Mouse (Mus musculus) gonadal fat pad, adult 2 months (tissue): ENCODE results near the gene Lrrc8c. TPM values are rescaled to one million over a fixed set of nuclear protein-coding genes. Genes with fewer than 3 reads are reported as not detected.

Experiments
- DNase-seq: peaks from one replicate; pipeline ENCODE4 v3.0.0-alpha.2; 2012; ENCODE audit warnings: low read depth
- polyA plus RNA-seq: library from polyadenylated mRNA; depleted of rRNA; stranded (reverse); fragments of >200 nt; gene quantifications from 2 replicates; pipeline ENCODE4 v1.2.3, GENCODE M21; 2012

The Lrrc8c gene
- polyA plus RNA-seq, 1 experiment = 34.6 TPM

DNA sequence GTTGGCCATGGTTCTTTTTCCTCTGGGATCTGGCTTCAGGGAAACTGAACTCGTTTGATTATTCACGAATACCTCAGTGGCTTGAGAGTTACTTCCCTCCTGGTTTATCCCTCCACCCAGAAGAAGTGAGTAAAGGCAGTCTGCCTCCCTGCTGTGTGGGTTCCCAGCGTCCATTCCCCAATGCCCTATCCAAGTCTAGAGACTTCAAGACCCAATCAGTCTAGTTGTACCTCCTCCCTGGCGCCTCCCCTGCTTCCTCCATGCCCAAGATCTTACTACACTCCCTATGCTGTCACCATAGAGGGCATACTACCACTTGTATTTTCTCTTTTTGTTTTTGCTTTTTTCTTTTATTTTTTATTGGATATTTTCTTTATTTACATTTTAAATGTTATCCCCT lies 80.1 kb downstream of the Lrrc8c start:
- DNase-seq = no peak

DNA sequence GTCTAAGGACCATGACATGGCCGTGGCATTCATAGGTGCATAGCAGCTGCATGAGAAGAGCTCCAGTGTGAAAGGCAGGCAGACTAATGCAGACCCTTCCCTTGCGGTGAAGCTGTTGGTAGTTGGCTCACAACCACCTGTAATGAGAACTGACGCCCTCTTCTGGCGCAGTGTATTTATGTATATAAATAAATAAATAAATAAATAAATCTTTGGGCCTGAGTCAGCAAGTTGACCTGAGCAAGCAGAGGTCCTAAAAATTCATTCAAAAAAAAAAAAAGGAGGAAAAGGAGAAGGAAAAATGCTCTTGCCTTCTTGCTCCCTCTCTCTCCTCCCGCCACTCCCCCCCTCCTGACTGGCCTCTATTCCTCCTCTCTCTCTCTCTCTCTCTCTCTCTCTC lies 81.8 kb downstream of the Lrrc8c start:
- DNase-seq = no peak

DNA sequence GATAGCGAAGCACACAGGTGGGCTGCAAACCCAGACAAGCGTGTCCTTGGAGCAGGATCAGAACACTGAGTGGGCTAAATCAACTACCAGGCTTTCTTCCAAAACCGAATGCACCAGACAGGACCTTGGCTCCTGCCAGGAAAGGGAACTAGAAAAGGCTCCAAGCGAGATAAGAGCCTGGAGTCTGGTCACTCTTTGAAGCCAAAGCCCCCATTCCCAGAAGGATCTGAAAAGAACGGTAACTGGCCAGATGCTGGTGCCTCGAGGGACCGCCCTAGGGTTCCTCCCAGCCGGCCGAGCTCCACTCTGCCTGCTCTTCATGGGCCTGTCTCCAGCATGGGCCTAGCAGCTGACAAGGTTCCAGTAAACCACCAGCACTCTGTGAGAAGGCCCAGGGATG lies 83.4 kb downstream of the Lrrc8c start:
- no peak for DNase-seq

DNA sequence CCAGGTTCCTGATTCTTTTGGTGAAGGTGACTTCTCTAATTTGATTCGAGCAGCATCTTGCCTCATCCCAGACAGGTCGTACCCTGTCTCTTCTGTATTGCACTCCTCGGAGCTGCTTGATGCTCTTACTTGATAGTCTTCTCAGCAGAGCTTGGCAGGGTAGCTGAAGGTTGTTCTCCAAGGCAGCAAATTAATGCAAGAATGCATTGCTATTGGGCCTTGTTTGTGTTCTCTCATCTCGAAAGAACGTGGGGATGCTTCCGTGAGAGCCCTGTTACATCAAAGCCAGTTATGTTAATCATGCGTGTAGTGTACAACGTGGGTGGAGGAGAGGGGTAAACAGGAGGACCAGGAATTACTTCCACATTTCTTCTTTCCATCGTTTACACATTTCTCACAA lies 86.5 kb downstream of the Lrrc8c start:
- DNase-seq = no peak

GRCm38 (mm10) chr5:105609683-105610082 lies 90.5 kb downstream of the Lrrc8c start:
- DNase-seq = no peak

GRCm38 (mm10) chr5:105613002-105613401 lies 93.8 kb downstream of the Lrrc8c start:
- no peak for DNase-seq

- no peak for DNase-seq
Observed at GRCm38 (mm10) chr5:105614000-105614399, 94.8 kb downstream of the Lrrc8c start.

- DNase-seq = no peak
Observed at GRCm38 (mm10) chr5:105614682-105615434, 95.7 kb downstream of the Lrrc8c start.

DNA sequence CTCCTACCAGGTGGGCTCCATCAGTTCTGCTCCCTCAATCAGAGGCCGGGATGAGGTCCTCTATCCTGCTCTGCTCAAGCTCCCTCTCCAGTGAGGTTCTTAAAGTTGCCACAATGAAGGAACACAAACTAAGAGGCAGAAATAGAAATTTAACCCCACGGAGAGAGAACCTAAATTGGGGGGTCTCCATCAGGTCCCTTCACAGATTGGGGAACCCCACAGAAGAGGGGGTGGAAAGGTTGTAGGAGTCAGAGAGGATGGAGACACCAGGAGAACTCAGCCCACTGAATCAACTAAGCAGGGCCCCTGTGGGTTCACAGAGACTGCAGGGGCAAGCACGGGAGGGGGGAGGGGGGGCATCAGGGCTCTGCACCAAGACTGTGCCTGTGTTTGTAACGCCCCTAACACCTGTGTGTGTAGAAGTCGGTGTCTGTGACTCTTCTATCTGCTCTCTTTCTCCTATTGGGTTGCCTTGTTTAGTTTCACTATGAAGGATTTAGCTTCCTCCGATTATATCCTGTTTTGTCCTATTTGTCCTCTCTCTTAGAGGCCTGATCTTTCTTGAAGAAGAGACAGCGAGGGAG lies 96.8 kb downstream of the Lrrc8c start:
- DNase-seq = no peak

- DNase-seq = no peak
Observed at GRCm38 (mm10) chr5:105616538-105616937, 97.3 kb downstream of the Lrrc8c start.

- DNase-seq = no peak
Observed at GRCm38 (mm10) chr5:105618510-105618909, 99.3 kb downstream of the Lrrc8c start.

GRCm38 (mm10) chr5:105619666-105620065 lies 100.5 kb downstream of the Lrrc8c start:
- no peak for DNase-seq

- DNase-seq = no peak
Observed at GRCm38 (mm10) chr5:105620505-105621116, 101.4 kb downstream of the Lrrc8c start.

GRCm38 (mm10) chr5:105623074-105623713 lies 104.0 kb downstream of the Lrrc8c start:
- no peak for DNase-seq

- no peak for DNase-seq
Observed at GRCm38 (mm10) chr5:105624257-105624656, 105.1 kb downstream of the Lrrc8c start.

DNA sequence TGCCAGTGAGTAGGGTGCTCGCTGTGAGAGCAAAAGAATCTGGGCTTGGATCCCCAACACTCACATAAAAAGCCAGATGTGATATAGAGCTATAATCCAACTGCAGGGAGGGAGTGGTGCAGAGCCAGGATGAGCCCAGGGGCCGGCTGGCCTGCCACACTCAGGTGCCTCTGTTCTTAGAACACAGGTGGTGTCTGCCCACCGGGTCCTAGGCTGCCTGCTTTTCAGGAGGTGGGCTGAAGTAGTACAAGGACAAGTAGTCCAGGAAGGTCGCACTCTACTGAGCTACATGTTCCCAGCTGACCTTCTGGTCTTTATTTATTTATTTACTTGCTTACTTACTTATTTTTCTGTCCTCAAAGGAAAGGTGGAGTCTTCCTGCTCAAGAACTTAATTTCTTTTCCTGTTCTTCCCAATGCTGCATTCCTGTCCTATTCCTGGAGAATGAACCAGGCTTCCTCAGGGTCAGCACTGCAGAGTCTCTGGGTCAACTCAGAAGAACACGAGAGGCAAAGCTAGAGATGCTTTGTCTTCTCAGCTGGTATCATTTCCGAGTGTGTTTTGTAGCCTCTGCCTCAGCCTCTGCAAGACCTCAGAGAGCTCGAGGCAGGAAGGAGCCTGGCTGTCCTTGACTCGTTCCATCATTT lies 106.4 kb downstream of the Lrrc8c start:
- no peak for DNase-seq

DNA sequence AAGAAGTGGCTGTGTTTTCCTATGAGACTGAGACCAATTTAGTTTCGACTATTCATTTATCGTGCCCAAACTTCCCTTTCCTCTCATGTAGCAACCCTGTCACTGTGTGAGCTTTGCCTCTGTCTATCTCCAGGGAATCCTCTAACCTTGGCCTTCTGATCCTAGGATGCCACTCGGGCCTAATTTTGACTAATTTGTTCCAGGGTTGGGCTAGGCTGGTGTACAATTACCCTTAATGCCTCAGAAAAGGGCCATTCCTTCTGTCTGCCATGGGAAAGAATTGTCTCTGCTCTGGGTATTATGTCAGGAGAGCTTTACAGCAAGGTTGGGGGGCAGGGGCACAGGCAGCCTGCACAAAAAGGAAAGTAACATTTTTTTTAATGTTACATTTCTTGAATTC lies 107.2 kb downstream of the Lrrc8c start:
- no peak for DNase-seq

DNA sequence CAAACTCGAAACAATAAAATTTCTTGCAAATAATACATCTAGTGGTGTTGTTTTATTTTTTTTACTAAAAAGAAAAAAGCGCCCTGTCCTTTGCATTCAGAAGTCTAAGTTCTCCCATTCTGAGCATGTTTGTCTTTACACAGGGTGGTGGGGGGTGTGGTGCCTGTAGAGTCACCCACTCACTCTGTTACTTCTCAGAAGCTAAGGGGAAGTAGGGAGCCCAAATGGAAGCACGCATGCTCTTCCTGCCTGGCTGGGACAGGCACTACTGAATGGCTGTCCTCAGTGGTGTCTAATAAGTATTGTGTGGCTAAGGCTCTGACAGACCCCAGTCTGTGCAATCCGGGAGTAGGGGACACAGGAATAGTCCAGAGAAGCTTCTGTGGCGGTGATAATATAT lies 107.9 kb downstream of the Lrrc8c start:
- DNase-seq = no peak

DNA sequence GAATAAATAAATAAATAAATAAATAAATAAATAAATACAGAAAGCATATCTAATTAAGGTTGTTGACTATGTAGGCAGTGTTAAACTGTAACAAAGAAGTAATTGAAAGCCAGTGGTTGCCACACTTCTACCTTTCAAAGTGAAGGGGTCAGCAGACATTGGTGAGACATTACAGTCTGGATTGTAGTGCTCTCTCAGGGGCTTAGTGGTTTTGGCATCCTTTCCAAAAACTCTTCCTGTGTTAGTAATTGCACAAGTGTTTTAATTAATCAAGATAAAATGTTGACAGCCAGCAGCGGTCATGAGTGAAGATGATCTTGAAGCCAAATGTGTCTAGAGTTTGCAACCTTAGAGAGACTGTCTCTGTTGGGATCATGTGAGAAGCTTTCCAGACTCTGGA lies 110.8 kb downstream of the Lrrc8c start:
- no peak for DNase-seq

DNA sequence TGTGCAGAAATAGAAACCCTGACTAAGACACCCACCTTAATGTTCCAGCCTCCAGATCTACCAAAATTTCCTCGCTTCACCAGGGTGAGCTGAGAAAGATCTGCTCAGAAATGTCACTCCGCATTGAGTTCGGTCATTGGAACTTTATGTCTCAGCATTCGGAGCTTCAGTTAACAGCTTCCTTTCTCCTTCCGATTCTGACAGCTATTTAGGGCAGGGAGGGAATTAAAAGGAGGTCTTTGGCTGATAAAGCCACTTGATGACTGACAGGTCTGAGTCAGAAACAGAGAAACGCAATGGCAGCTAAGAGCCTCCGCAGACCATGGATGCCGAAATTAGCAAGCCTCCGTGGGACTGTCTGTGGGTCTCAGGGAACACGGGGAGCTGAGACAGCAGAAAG lies 112.9 kb downstream of the Lrrc8c start:
- no peak for DNase-seq

DNA sequence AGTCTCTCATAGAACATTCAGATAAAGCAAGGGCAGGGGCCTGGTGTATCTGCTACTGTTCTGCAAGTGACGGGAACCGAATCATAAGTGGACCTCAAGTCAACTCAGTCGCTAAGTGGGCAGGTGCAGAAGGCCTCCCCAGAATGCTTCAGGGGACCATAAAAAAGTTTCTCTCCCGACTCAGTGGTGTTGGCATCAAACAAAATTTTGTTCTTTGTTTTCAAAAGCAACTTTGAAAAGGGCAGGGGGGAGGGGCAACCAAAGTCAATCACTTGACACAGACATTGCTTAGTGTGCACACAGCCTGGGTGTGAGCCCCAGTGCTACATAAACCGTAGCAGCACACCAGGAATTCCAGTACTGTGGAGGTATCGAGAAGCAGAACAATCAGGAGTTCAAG lies 116.4 kb downstream of the Lrrc8c start:
- no peak for DNase-seq

GRCm38 (mm10) chr5:105636484-105637191 lies 117.5 kb downstream of the Lrrc8c start:
- DNase-seq = no peak
